Mouse (Mus musculus) midbrain, embryonic 16.5 days (tissue): Measurements from ENCODE around the gene Cxcl9. TPM values are rescaled to one million over a fixed set of nuclear protein-coding genes. Genes with fewer than 3 reads are reported as not detected.

Experiments
- ATAC-seq: fragments of 200-750 bp; cut with Nextera tagmentation; 2 replicates; pipeline ENCODE4 v1.8.0; 2017; ENCODE audit warnings: moderate TSS enrichment
- H3K27ac ChIP-seq: fragments of 300-500 bp; sonication (generic); 2 replicates; pipeline ENCODE4 v1.5.1; 2014; ENCODE audit warnings: mild to moderate bottlenecking, low read length, mixed read lengths
- H3K27me3 ChIP-seq: fragments of 300-500 bp; sonication (generic); 2 replicates; pipeline ENCODE4 v1.6.1; 2014; ENCODE audit warnings: low read depth, low read length, mixed read lengths; ENCODE audit not compliant: control insufficient read depth, insufficient read depth
- H3K36me3 ChIP-seq: fragments of 300-500 bp; sonication (generic); 2 replicates; pipeline ENCODE4 v1.6.1; 2014; ENCODE audit warnings: mild to moderate bottlenecking, low read length, moderate library complexity, mixed read lengths; ENCODE audit not compliant: control insufficient read depth, insufficient read depth
- H3K4me1 ChIP-seq: fragments of 300-500 bp; sonication (generic); 2 replicates; pipeline ENCODE4 v1.6.1; 2014; ENCODE audit warnings: mild to moderate bottlenecking, low read length, mixed read lengths; ENCODE audit not compliant: control insufficient read depth, insufficient read depth
- H3K4me2 ChIP-seq: fragments of 300-500 bp; sonication (generic); 2 replicates; pipeline ENCODE4 v1.6.1; 2014; ENCODE audit warnings: mild to moderate bottlenecking, low read length, mixed read lengths
- H3K4me3 ChIP-seq: fragments of 300-500 bp; sonication (generic); 2 replicates; pipeline ENCODE4 v1.5.1; 2014; ENCODE audit warnings: low read depth, mild to moderate bottlenecking, low read length, moderate library complexity, mixed read lengths
- H3K9ac ChIP-seq: fragments of 300-500 bp; sonication (generic); 2 replicates; pipeline ENCODE4 v1.6.1; 2014; ENCODE audit warnings: low read depth, low read length, mixed read lengths
- H3K9me3 ChIP-seq: fragments of 300-500 bp; sonication (generic); replicated peaks from 2 replicates; pipeline ENCODE4 v1.6.1; 2014; ENCODE audit warnings: mild to moderate bottlenecking, low read length, mixed read lengths; ENCODE audit not compliant: control insufficient read depth, poor library complexity, severe bottlenecking
- WGBS: fragments of 180-500 bp; shearing (Covaris S2); extraction: QIAGEN DNeasy Blood & Tissue Kit; methylation state at CpG from one replicate; pipeline ENCODE4 v1.1.7; 2014; 5-methylcytosine and 5-hydroxymethylcytosine counted together
- polyA plus RNA-seq: library from polyadenylated mRNA; unstranded; fragments of >200 nt; fragmentation: Nextera tagmentation; extraction: Ambion mirVana; gene quantifications from 2 replicates; pipeline ENCODE4 v1.2.1, GENCODE M21; 2015

The Cxcl9 gene
- polyA plus RNA-seq, 1 experiment from 2014 or later, result not detected

GRCm38 (mm10) chr5:92323264-92323663 lies 4.6 kb downstream of the Cxcl9 start:
- Histone ChIP-seq H3K9me3 (no peaks in the 10 kb centered on the region), H3K9ac (no peak overlapping the region), H3K4me1 (no peaks in the 10 kb centered on the region), H3K36me3 (no peaks in the 10 kb centered on the region), H3K4me3 (no peak overlapping the region), H3K4me2 (no peak overlapping the region), H3K27me3 (no peaks in the 10 kb centered on the region), H3K27ac (no peak overlapping the region)
- 90% methylated on average over 5 of the region's 5 CpGs for WGBS
- ATAC-seq, result no peak

DNA sequence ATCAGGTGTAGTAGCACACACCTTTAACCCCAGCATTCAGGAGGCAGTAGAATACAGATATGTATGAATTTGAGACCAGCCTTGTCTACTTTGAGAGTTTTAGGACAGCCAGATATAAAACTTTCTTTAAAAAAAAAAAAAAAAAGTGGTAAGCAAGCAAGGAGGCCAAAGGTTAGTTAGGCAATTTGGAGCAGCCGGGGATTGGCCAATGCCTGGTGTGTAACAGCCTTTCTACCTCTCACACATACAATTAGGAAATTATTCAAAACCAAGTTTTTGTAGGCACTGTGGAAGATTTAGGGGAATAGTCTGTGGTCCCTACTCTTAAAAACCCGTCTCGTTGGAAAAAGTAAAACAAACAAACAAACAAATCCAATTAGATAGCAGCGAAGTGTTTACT lies 5.3 kb downstream of the Cxcl9 start:
- WGBS, result 91% methylated on average over 4 of the region's 4 CpGs
- no peak overlapping the region for H3K4me2 ChIP-seq
- H3K9me3 ChIP-seq, result no peaks in the 10 kb centered on the region
- H3K4me3 ChIP-seq, result no peak overlapping the region
- no peaks in the 10 kb centered on the region for H3K36me3 ChIP-seq
- no peak overlapping the region for H3K9ac ChIP-seq
- H3K27me3 ChIP-seq, result no peaks in the 10 kb centered on the region
- no peak for ATAC-seq
- H3K4me1 ChIP-seq, result no peaks in the 10 kb centered on the region
- H3K27ac ChIP-seq, result no peak overlapping the region

- Histone ChIP-seq H3K27ac (no peak overlapping the region), H3K4me1 (no peaks in the 10 kb centered on the region), H3K27me3 (no peaks in the 10 kb centered on the region), H3K4me2 (no peak overlapping the region), H3K4me3 (no peak overlapping the region), H3K9me3 (no peaks in the 10 kb centered on the region), H3K36me3 (no peaks in the 10 kb centered on the region), H3K9ac (no peak overlapping the region)
- WGBS, result 77% methylated on average over 8 of the region's 8 CpGs
- ATAC-seq, result no peak
Measured at GRCm38 (mm10) chr5:92321631-92322400, 6.1 kb downstream of the Cxcl9 start.

DNA sequence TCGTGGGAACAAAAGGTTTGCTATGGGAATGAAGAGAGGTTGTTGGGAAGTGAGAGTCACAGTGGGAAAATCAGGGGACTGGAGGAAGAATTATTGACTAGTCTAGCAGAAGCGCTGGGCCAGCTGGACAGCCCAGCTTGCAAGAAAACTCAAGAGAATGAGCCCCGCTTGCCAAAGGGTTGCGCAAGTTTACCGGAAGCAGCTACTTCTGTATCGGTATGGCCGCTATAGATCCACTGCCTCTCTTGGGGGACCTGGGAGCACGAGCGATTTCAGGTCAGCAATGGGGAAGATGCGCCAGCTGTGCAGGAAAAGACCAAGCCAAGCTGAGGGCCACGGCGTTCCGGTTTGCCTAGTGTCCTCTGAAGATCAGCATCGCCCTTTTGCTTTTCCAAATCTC lies 9.3 kb downstream of the Cxcl9 start:
- H3K36me3 ChIP-seq, result no peaks in the 10 kb centered on the region
- no peak overlapping the region for H3K4me3 ChIP-seq
- H3K27me3 ChIP-seq, result no peaks in the 10 kb centered on the region
- no peak for ATAC-seq
- no peak overlapping the region for H3K9ac ChIP-seq
- no peak overlapping the region for H3K27ac ChIP-seq
- 93% methylated on average over 14 of the region's 14 CpGs for WGBS
- no peaks in the 10 kb centered on the region for H3K9me3 ChIP-seq
- no peaks in the 10 kb centered on the region for H3K4me1 ChIP-seq
- H3K4me2 ChIP-seq, result no peak overlapping the region

DNA sequence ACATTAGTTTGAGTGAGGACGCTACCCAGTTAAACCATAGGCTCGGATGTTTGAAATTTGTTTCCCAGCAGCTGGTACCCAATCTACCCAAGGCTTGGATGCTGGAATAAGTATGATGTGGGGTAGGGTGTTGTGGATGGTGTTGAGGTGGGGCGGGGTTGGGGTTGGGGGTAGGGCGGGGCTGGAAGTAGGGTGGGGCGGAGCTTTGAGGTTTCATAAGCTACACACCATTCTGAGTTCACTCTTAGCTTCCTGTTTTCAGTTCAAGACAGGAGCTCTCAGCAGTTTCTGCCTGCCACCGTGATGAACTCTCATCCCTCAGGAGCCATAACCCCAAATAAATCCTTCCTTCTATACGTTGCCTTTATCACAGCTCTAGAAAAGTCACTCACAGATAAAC lies 9.8 kb downstream of the Cxcl9 start:
- Histone ChIP-seq H3K36me3 (no peaks in the 10 kb centered on the region), H3K4me1 (no peaks in the 10 kb centered on the region), H3K4me2 (no peak overlapping the region), H3K9ac (no peak overlapping the region), H3K27me3 (no peaks in the 10 kb centered on the region), H3K27ac (no peak overlapping the region), H3K9me3 (no peaks in the 10 kb centered on the region), H3K4me3 (no peak overlapping the region)
- ATAC-seq, result no peak
- WGBS, result 87% methylated on average over 7 of the region's 7 CpGs

DNA sequence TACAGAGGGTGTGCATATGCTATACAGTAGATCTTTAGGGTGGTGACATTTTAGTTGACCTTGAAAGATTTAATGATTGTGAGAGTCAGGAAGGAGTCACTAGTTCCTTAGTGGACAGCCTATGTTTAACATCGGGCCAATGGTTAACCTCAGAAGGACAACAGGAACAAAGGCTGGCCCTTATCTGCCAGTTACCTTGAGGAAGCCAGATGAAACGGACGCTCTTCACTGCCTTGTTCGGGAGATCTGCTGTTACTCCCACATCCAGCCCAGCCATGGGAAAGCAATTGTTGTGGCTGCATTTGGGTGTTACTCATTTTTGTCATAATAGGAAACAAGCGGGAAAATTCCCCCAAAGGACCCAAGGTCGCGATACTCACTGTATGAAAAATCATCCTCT lies 14.1 kb downstream of the Cxcl9 start:
- H3K9ac ChIP-seq, result no peak overlapping the region
- H3K4me1 ChIP-seq, result peaks cover 4% of the 10 kb centered on the region
- no peak overlapping the region for H3K27ac ChIP-seq
- 78% methylated on average over 7 of the region's 7 CpGs for WGBS
- no peak overlapping the region for H3K4me3 ChIP-seq
- no peak overlapping the region for H3K4me2 ChIP-seq
- no peaks in the 10 kb centered on the region for H3K36me3 ChIP-seq
- no peak for ATAC-seq
- H3K9me3 ChIP-seq, result no peaks in the 10 kb centered on the region
- H3K27me3 ChIP-seq, result no peaks in the 10 kb centered on the region

- ATAC-seq, result no peak
- Histone ChIP-seq H3K4me3 (no peak overlapping the region), H3K9me3 (no peaks in the 10 kb centered on the region), H3K4me2 (no peak overlapping the region), H3K27me3 (no peaks in the 10 kb centered on the region), H3K9ac (no peak overlapping the region), H3K4me1 (peaks cover 8% of the 10 kb centered on the region), H3K27ac (no peak overlapping the region), H3K36me3 (no peaks in the 10 kb centered on the region)
- 12% methylated on average over 13 of the region's 13 CpGs for WGBS
Measured at GRCm38 (mm10) chr5:92312046-92312715, 15.7 kb downstream of the Cxcl9 start.

DNA sequence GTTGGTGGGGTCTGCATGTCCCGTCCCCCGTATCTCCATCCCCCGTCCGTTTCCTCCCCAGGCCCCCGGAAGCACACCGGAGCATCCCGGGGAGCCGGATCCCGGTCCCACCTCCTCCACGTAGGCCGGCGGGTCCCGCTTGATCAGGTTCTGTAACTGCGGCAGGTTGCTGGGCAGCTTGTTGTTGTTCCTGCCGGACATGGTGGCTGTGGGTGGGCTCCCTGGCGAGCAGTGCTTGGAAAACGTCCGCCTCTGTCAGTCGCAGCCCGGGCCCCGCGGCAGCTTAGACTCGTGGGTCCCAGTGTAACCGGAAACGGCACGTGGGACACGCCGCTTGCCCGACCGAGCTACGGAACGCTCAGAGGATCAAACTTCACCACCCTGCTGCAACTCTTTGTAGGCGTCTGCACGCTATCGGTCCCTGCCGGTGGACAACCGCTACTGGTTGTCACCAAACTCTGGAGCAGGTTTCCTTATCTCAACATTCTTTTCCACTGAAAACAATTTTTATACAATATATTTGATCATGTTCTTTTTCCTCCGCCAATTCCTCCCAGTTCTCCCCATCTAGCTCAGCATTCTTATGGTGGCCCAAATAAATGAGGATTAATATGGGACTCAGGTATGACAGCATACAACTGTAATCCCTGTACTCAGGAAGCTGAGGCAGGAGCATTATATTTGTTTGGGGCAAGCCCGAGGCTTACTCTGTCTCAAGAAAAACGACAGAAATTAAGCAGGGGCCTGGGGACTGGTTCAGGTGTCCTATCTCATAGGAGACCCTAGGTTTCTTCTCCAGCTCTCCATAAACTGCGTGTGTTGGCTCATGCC lies 18.0 kb downstream of the Cxcl9 start, which contains the start of gene Sdad1:
TSS of gene Sdad1 (minus strand) at position 799 of the 831 bp plus-strand sequence.
- ATAC-seq, result peak; percentile 95
- peak within 1 kb of the TSS; percentile 70 for H3K4me2 ChIP-seq
- WGBS, result 3% methylated on average over 41 of the region's 41 CpGs

More for the DNA sequence above, 18.0 kb downstream of the Cxcl9 start, which contains the start of gene Sdad1:
- peaks cover 8% of the 10 kb centered on the region for H3K4me1 ChIP-seq
- no peaks in the 10 kb centered on the region for H3K27me3 ChIP-seq
- peak within 1 kb of the TSS; percentile 66 for H3K27ac ChIP-seq
- H3K36me3 ChIP-seq, result peaks cover 8% of the 10 kb centered on the region
- H3K9ac ChIP-seq, result peak within 1 kb of the TSS; percentile 70
- peak within 1 kb of the TSS; percentile 71 for H3K4me3 ChIP-seq
- H3K9me3 ChIP-seq, result no peaks in the 10 kb centered on the region
